Mouse (Mus musculus) neural tube, embryonic 13.5 days (tissue): ENCODE results near the gene Slc12a3. TPM values are rescaled to one million over a fixed set of nuclear protein-coding genes. Genes with fewer than 3 reads are reported as not detected.
A peak's percentile ranks its signal among the peaks of the same experiment; 100 is the strongest.
"Not testable (repeated sequence)": the region's sequence is repeated elsewhere in the genome, so short reads cannot be mapped to it uniquely, and the experiment has no call there.

Source experiments
- ATAC-seq: fragments of 200-750 bp; cut with Nextera tagmentation; 2 replicates; pipeline ENCODE4 v1.8.0; 2017; ENCODE audit warnings: low read depth, mild to moderate bottlenecking, moderate TSS enrichment, moderate library complexity
- H3K27ac ChIP-seq: fragments of 300-500 bp; sonication (generic); replicated peaks from 2 replicates; pipeline ENCODE4 v1.5.1; 2015; ENCODE audit warnings: moderate library complexity, mild to moderate bottlenecking, inconsistent platforms
- H3K27me3 ChIP-seq: fragments of 300-500 bp; sonication (generic); 2 replicates; pipeline ENCODE4 v1.6.1; 2015; ENCODE audit warnings: mild to moderate bottlenecking, inconsistent platforms
- H3K36me3 ChIP-seq: fragments of 300-500 bp; sonication (generic); 2 replicates; pipeline ENCODE4 v1.6.1; 2015; ENCODE audit warnings: mild to moderate bottlenecking, inconsistent platforms
- H3K4me1 ChIP-seq: fragments of 300-500 bp; sonication (generic); replicated peaks from 2 replicates; pipeline ENCODE4 v1.6.1; 2015; ENCODE audit warnings: inconsistent platforms
- H3K4me2 ChIP-seq: fragments of 300-500 bp; sonication (generic); 2 replicates; pipeline ENCODE4 v1.6.1; 2015; ENCODE audit warnings: inconsistent platforms, mild to moderate bottlenecking, moderate library complexity
- H3K4me3 ChIP-seq: fragments of 300-500 bp; sonication (generic); 2 replicates; pipeline ENCODE4 v1.5.1; 2015; ENCODE audit warnings: mild to moderate bottlenecking, inconsistent platforms
- H3K9ac ChIP-seq: fragments of 300-500 bp; sonication (generic); 2 replicates; pipeline ENCODE4 v1.6.1; 2015; ENCODE audit warnings: moderate library complexity, mild to moderate bottlenecking, inconsistent platforms
- H3K9me3 ChIP-seq: fragments of 300-500 bp; sonication (generic); 2 replicates; pipeline ENCODE4 v1.6.1; 2016; ENCODE audit warnings: inconsistent platforms
- WGBS: fragments of 180-500 bp; shearing (Covaris S2); methylation state at CpG from one replicate; pipeline ENCODE4 v1.1.7; 2015; 5-methylcytosine and 5-hydroxymethylcytosine counted together
- polyA plus RNA-seq: library from polyadenylated mRNA; unstranded; fragments of >200 nt; fragmentation: Nextera tagmentation; extraction: Ambion mirVana; gene quantifications from 2 replicates; pipeline ENCODE4 v1.2.1, GENCODE M21; 2015

Slc12a3 gene
- polyA plus RNA-seq, 1 experiment from 2014 or later = 0.06 TPM

DNA sequence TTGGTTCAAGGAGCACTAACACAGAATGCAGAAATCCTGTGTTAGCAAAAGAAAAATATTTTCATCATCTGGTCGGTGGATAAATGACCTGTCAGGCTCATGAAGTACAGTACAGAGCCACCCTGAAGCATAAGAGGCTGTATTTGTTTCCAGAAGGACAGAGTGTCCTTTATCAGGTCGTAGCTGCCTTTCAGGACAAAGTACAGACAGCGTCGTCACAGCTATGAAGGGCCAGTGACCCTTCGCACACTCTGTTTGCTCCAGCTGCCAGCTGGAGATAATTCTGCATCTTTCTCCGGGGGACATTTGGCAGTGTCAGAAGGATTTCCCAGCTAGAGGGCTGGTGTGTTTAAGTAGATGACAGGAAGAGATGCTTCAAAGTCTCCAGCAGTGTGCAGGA is 63.6 kb downstream of the Slc12a3 start:
- ATAC-seq = no peak
- peaks cover 12% of the 10 kb centered on the region for H3K4me1 ChIP-seq
- no peaks in the 10 kb centered on the region for H3K9me3 ChIP-seq
- H3K36me3 ChIP-seq = peaks cover 81% of the 10 kb centered on the region
- no peak overlapping the region for H3K9ac ChIP-seq
- no peak overlapping the region for H3K4me3 ChIP-seq
- 77% methylated on average over 6 of the region's 6 CpGs for WGBS
- H3K27me3 ChIP-seq = no peaks in the 10 kb centered on the region
- H3K4me2 ChIP-seq = no peak overlapping the region
- H3K27ac ChIP-seq = no peak overlapping the region

DNA sequence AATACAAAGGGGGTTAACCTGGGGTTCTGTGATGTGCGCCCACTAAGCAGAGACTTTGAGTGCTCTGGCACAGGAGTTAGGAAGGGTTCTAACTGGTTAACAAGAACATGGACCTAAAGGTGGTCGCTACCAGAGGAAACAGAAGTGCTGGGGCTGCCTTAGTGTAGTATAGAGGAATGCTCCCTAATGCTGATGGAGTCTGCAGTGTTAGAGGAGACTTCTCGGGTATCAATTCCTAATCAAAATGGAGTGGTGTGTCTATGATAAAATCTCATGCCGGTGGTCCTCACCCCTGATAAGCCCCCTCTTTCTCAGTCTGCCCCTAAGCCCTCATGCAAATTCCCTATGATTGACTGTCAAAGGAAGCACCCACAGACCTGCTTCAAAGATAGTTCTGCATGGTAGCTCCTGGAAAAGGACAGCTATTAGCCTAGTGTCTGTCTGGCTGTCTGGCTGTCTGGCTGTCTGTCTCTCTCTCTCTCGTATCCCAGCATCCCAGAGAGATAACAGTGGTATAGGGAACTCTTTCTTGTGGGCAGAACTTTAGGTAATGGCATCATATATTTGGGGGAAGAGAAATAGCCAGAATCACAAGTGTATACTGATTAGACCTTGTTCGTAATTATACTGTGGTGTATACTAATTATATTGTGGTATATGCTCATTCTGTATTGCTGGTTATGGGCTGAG is 67.0 kb downstream of the Slc12a3 start:
- Histone ChIP-seq H3K36me3 (peaks cover 76% of the 10 kb centered on the region), H3K4me3 (no peak overlapping the region), H3K27ac (no peak overlapping the region), H3K27me3 (no peaks in the 10 kb centered on the region), H3K9ac (no peak overlapping the region), H3K4me1 (no peaks in the 10 kb centered on the region), H3K9me3 (no peaks in the 10 kb centered on the region), H3K4me2 (no peak overlapping the region)
- 91% methylated on average over 6 of the region's 6 CpGs for WGBS
- no peak for ATAC-seq

DNA sequence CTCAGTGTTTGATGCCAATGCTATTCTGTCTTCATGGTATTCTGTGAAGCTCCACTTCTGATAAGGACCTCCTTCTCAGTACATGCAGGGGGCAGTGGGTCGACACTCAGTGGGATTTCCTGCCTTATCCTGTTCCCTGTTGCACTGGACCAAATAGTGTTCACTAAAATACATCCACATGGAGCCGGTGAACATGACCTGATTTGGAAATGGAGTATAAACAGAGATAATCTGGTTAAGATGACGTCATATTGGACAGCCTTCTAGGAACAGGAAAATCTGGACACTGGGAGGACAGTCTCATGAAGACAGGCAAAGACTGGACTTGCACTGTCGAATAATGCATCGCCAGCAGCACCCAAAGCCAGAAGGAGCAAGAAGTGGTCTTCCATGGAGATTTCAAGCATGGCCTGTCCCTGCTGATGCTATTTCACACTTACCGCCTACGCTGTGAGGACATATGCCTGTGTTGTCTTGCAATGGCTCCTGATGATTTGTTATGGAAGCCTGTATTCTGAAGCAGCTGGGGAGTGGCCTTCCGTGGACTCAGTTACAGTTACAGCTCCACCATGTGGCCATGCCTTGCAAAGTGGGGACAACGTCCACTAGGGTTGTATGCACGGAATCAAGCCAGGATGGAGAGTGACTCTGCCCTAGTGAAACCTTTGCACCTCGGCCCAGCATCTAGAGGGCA is 68.1 kb downstream of the Slc12a3 start:
- H3K4me3 ChIP-seq = no peak overlapping the region
- ATAC-seq = 0 out of 2 replicates have a peak, but pooled peaks have one; percentile 53

DNA sequence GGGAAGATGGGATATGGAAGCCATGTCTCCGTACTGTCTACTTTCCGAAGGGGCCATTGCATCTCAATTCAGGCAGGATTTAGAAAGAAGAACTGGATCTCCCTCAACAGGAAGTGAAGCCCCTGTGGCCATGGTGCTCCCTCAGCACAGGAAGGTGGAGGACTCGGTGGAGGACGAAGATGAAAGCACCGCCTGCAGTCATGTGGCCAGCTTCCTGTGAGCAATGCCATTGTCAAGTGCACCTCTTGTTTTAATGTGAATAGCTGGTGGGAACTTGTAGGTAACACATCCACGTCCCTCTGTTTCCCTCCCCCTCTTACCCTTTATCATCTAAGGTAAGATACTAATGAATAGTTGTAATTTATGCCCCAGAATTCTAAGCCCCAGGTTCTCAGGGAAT is 69.6 kb downstream of the Slc12a3 start:
- H3K27ac ChIP-seq = no peak overlapping the region
- 86% methylated on average over 6 of the region's 6 CpGs for WGBS
- no peak overlapping the region for H3K4me2 ChIP-seq
- no peak overlapping the region for H3K4me3 ChIP-seq
- peaks cover 52% of the 10 kb centered on the region for H3K36me3 ChIP-seq
- H3K4me1 ChIP-seq = no peaks in the 10 kb centered on the region
- no peaks in the 10 kb centered on the region for H3K27me3 ChIP-seq
- no peak overlapping the region for H3K9ac ChIP-seq
- no peaks in the 10 kb centered on the region for H3K9me3 ChIP-seq
- ATAC-seq = no peak

More for the DNA sequence above, 68.1 kb downstream of the Slc12a3 start:
- no peak overlapping the region for H3K27ac ChIP-seq
- H3K4me1 ChIP-seq = no peaks in the 10 kb centered on the region
- H3K4me2 ChIP-seq = no peak overlapping the region
- H3K9ac ChIP-seq = no peak overlapping the region
- WGBS = 70% methylated on average over 11 of the region's 11 CpGs
- H3K27me3 ChIP-seq = no peaks in the 10 kb centered on the region
- H3K36me3 ChIP-seq = peaks cover 65% of the 10 kb centered on the region
- no peaks in the 10 kb centered on the region for H3K9me3 ChIP-seq

DNA sequence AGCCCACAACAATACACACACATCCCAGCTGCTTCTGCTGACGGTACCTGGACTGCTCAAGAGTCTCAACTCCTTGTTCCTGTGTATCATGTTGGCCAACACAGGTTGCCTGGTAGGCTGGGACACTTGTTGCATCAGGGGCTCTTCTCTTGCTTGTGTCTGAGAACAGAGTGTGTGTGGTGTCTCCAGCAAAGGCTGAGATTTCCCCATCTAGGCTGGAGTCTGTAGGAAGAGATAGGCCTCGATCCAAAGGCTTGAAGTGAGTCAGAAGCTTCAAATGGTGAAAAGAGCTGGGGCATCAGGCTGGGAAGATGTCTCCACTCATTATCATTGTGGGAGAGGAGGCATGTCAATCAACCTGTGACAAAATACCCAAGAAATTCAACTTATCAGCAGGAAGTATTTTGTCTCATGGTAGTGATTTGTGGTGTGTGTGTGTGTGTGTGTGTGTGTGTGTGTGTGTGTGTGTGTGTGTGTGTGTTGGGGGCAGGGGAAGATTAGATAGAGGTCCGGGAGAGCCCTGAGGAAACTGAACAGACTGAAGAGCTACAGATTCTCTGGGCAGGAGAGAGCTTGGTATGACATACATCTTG is 70.5 kb downstream of the Slc12a3 start:
- no peak overlapping the region for H3K4me3 ChIP-seq
- H3K27ac ChIP-seq = no peak overlapping the region
- H3K4me2 ChIP-seq = no peak overlapping the region
- no peak for ATAC-seq
- no peak overlapping the region for H3K9ac ChIP-seq
- no peaks in the 10 kb centered on the region for H3K4me1 ChIP-seq
- no peaks in the 10 kb centered on the region for H3K27me3 ChIP-seq
- WGBS = 90% methylated on average over 3 of the region's 3 CpGs
- H3K9me3 ChIP-seq = no peaks in the 10 kb centered on the region
- H3K36me3 ChIP-seq = peaks cover 43% of the 10 kb centered on the region

DNA sequence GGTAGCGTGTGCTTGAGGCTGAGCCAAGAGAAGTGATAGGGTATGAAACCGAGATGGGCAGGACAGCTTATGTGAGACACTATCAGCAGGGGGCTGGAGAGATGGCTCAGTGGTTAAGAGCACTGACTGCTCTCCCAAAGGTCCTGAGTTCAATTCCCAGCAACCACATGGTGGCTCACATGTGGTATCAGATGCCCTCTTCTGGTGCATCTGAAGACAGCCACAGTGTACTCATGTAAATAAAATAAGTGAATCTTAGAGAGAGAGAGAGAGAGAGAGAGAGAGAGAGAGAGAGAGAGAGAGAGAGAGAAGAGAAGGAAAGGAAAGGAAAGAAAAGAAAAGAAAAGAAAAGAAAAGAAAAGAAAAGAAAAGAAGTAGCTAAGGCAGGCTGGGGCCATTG is 71.0 kb downstream of the Slc12a3 start:
- H3K27ac ChIP-seq, H3K4me3 ChIP-seq, H3K4me2 ChIP-seq, H3K27me3 ChIP-seq, H3K9me3 ChIP-seq, H3K9ac ChIP-seq, ATAC-seq, H3K4me1 ChIP-seq: not testable (repeated sequence)
- WGBS = 91% methylated on average over 2 of the region's 2 CpGs
- peaks cover 38% of the 10 kb centered on the region for H3K36me3 ChIP-seq

DNA sequence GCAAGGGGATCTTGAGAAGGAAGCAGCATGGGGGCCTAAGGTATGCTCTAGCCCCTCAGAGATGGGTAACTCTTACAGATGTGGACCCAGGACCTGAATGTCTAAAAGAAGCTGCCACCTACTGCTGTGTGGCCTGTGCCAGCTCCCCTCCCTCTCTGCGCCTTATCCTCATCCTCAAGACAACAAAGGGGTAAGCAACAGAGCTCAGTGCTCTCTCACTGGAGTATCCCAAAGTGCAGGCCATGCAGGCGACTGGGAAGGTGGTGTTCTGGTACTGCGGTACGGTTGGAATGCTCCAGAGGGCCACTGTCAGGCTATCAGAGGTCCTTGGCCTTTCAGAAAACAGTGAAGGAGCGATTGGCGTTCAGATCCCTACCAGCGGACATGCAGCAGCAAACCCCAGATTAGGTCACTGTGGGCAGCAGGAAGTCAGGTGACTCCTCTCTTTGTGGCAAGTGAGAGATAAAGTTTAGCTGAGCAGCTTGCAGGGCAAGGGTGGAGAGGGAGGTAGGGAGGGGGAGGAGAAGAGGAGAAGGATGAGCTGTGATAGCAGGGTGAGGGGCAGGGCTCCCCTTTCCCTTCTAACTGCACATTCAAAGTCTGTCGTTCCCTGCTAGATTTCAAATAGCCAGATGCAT is 79.6 kb downstream of the Slc12a3 start:
- Histone ChIP-seq H3K4me1 (no peaks in the 10 kb centered on the region), H3K27ac (no peak overlapping the region), H3K9ac (no peak overlapping the region), H3K9me3 (no peaks in the 10 kb centered on the region), H3K4me2 (no peak overlapping the region), H3K36me3 (no peaks in the 10 kb centered on the region), H3K4me3 (no peak overlapping the region), H3K27me3 (no peaks in the 10 kb centered on the region)
- 73% methylated on average over 8 of the region's 8 CpGs for WGBS
- ATAC-seq = no peak

DNA sequence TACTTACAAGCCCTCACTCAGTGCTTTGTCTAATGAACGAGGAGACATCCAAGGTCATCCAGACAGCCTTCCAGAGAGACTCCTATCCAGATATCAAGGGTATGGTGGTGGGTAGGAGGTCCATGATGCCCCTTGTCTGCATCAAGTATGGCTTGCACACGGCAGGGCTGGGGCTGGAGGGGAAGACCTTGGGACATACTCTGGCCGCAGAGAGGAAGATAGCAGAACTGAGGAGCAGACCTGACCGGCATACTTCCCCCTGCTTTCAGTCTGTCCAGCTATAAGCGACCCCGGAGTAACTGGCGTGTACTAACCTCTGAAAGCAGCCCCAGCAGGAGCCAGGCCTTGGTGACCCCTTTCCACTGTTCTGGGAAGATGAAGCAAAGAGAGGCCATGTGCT is 80.5 kb downstream of the Slc12a3 start:
- 85% methylated on average over 7 of the region's 7 CpGs for WGBS

DNA sequence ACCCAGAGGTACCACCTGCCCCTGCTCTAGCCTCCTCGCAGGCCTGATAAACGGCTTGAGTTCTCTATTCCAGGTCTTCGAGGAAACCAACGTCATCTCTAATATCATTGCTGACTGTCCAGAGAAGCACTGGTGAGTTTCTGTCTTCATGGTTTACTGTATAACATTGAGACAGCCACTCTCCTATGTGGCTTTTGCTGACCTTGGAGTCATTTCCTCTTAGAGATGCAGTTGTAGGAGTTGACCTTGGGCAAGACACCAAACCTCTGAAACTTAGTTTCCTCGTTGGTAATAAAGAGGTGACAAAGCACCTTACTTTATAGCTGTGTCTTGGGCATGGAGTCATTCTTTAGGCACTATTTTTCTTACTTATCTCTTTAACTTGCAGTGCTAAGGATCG is 83.5 kb downstream of the Slc12a3 start:
- no peak for ATAC-seq
- Histone ChIP-seq H3K4me3 (no peak overlapping the region), H3K4me2 (no peak overlapping the region), H3K36me3 (no peaks in the 10 kb centered on the region), H3K9ac (no peak overlapping the region), H3K27me3 (no peaks in the 10 kb centered on the region), H3K4me1 (no peaks in the 10 kb centered on the region), H3K9me3 (no peaks in the 10 kb centered on the region), H3K27ac (no peak overlapping the region)
- WGBS = 83% methylated on average over 6 of the region's 6 CpGs

More for the DNA sequence above, 80.5 kb downstream of the Slc12a3 start:
- Histone ChIP-seq H3K27ac (no peak overlapping the region), H3K27me3 (no peaks in the 10 kb centered on the region), H3K4me1 (no peaks in the 10 kb centered on the region), H3K9me3 (no peaks in the 10 kb centered on the region), H3K9ac (no peak overlapping the region), H3K36me3 (no peaks in the 10 kb centered on the region), H3K4me2 (no peak overlapping the region), H3K4me3 (no peak overlapping the region)
- no peak for ATAC-seq

DNA sequence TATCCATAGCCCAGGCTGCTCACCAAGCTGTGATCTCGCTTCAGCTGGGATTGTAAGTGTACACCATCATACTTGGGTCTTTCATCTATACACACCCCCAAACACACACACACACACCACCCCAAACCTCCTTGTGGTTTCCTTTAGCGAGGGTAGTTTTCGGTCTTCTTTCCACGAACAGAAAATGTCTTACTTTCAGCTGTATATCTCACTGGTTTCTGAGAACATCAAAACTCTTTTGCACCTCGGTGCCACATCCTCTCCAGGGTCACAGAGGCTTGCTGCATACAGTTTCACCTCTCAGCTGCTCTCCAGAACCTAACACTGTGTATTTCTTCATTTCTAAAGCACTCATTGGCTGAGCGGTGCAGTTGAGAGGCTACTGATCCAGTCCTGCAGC is 84.5 kb downstream of the Slc12a3 start:
- Histone ChIP-seq H3K4me2 (no peak overlapping the region), H3K4me1 (no peaks in the 10 kb centered on the region), H3K9ac (no peak overlapping the region), H3K4me3 (no peak overlapping the region), H3K9me3 (no peaks in the 10 kb centered on the region), H3K27ac (no peak overlapping the region), H3K36me3 (no peaks in the 10 kb centered on the region), H3K27me3 (no peaks in the 10 kb centered on the region)
- ATAC-seq = no peak
- 86% methylated on average over 6 of the region's 6 CpGs for WGBS

DNA sequence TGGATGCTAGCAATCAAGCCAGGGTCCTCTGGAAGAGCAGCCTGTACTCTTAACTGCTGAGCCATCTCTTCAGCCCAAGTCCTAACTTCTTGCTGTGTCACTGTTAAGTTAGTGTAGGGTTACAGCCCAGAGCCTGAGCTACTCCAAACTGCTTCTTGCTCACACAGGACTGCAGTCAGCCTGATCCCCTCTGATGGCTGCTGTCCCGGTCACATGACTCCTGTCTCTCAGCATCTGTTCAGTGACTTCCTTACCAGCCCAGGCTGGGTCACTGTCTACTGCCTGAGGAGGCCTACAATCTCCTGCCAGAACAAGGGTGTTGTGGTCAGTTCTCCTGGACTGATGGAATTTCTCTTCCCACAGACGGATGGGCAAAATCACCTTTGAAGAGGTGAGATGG is 86.2 kb downstream of the Slc12a3 start:
- no peak for ATAC-seq
- Histone ChIP-seq H3K27me3 (no peaks in the 10 kb centered on the region), H3K4me1 (no peaks in the 10 kb centered on the region), H3K9me3 (no peaks in the 10 kb centered on the region), H3K27ac (no peak overlapping the region), H3K4me3 (no peak overlapping the region), H3K4me2 (no peak overlapping the region), H3K36me3 (no peaks in the 10 kb centered on the region), H3K9ac (no peak overlapping the region)
- 72% methylated on average over 2 of the region's 2 CpGs for WGBS
